Mouse (Mus musculus): ENCODE measurements around the gene Smarcc2.

Gene Smarcc2

DNA sequence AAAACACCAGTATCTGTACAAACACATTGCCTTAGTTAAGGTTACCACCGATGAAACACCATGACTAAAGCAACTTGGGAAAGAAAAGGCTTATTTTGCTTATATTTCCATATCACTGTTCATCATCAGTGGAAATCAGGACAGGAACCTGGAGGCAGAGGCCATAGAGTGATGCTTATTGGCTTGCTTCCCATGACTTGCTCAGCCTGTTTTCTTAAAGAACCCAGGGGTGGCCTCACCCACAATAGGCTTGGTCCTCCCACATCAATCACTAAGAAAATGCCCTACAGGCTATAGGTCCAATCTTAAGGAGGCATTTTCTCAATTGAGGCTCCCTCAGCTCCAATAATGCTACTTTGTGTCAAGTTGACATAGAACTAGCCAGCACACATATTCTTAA, 16.3 kb upstream of the Smarcc2 start:
- DNase-seq = no peak

DNA sequence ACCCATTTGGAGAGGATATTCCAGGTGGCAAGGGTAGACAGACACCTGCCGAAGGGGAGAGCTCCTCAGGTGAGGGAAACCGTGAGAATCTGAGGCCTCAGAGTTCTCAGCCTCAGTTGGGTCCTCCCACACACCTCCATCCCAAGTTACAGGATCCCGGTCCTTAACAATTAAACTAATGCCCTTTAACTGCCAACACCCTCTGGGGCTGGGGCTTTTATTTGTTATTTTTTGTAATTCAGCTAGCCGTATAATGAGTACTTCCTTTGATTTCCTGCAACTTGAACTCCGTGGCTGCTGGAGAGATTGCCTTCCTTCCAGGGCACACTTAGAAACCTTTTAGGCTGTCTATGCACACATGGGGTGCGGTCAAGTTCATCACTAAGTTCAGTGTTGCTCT, 14.7 kb upstream of the Smarcc2 start:
- DNase-seq = no peak

DNA sequence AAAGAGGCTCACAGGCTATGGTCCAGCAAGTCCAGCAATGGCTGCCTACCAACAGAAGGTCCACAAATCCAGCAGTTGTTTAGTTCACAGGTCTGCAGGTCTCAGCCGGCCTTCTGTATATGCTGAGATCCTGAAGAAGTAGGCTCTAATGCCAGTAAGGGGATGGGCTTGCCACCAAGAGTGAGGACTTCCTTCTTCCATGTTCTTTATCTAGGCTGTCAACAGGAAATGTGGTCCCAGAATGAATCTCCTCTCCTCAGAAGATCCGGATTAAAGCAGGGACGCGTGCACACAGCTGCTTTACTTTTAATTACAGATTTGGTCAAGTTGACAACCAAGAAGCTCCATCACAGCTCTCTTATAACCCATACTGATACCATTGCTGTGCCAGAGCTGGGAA, 13.6 kb upstream of the Smarcc2 start:
- DNase-seq = peak; percentile 26

DNA sequence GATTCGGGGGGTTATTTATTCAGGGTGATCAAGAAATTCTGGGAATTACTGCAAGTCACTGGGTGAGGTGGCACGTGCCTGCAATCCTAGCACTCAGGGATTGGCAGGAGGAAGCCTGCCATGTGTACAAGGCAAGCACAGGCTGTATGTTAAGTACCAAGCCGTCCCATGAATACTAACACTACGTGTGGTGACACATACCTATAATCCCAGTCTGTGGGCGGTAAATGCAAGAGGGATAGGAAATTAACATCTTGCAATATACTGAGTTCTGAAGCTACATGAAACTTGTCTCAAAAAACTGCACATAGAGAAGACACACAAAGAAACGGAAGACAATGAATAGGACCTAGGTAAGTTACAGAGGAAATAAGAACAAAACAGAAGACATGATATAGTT, 8.0 kb upstream of the Smarcc2 start:
- no peak for DNase-seq

DNA sequence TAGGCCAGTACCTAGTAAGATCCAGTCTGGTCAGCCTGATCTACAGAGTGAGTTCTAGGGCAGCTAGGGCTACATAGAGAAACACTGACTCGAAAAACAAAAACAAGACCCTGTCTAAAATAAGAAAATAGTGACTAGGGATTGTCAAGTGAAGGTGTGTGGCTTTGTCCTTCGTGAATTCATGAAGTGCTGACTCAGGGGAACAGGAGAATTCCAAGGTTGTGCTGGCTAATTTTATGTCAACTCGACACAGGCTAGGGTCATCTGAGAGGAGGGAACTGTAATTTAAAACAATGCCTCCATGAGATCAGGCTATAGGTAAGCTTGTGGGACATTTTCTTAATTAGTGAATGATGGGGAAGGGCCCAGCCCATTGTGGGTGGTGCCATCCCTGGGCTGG, 4.6 kb upstream of the Smarcc2 start:
- no peak for DNase-seq

DNA sequence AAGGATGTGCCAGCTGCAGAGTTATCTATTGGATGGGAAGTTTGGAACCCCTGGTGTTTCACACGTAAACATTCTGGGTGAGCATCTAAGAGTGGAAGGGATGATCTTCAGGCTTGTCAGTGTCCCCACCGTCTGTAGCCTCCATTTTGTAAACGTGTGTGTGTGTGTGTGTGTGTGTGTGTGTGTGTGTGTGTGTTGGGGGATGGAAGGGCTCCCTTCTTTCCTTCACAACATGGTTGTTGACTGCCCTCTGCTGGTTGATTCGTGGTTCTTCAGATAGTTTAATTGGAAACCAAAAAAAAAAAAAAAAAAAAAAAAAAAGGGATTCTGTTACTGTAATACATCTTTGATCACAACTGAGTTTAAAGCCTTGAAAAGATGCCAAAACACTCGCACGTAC, 3.8 kb upstream of the Smarcc2 start:
- DNase-seq = peak; percentile 78

DNA sequence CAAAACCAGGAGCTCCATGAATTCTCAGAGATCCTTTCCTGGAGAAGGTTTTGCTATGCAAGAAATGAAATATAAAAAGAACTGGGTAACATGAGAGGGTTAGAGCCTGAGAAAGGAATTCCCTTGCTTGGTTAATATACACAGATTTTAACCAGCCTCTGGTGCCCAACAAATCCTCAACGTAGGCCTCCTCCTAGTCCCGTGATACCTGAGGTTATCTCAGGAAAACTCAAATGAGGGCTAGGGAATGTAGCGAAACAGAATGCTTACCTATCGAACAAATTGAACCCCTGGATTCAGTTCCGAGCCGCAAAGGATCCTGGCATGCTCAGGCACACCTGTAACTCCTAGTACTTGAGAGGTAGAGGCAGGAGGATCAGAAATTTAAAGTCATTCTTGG, 1.4 kb upstream of the Smarcc2 start:
- DNase-seq = peak; percentile 57

DNA sequence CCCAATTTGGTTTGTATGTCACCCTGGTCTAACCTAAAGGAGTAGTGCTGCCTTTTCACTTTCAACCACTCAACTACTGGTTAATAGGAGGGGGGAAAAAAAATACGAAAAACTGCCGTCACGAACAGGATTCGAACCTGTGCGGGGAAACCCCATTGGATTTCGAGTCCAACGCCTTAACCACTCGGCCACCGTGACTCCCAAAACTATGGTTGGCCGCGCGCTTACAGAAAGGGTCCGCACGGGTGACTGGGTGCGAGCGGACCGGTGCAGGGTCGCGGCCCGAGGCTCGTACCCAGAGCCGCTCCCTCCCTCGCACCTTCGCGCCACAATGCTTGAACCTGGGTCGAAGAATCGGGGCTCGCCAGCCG, 715 bp upstream of the Smarcc2 start:
- DNase-seq = peak; percentile 90

DNA sequence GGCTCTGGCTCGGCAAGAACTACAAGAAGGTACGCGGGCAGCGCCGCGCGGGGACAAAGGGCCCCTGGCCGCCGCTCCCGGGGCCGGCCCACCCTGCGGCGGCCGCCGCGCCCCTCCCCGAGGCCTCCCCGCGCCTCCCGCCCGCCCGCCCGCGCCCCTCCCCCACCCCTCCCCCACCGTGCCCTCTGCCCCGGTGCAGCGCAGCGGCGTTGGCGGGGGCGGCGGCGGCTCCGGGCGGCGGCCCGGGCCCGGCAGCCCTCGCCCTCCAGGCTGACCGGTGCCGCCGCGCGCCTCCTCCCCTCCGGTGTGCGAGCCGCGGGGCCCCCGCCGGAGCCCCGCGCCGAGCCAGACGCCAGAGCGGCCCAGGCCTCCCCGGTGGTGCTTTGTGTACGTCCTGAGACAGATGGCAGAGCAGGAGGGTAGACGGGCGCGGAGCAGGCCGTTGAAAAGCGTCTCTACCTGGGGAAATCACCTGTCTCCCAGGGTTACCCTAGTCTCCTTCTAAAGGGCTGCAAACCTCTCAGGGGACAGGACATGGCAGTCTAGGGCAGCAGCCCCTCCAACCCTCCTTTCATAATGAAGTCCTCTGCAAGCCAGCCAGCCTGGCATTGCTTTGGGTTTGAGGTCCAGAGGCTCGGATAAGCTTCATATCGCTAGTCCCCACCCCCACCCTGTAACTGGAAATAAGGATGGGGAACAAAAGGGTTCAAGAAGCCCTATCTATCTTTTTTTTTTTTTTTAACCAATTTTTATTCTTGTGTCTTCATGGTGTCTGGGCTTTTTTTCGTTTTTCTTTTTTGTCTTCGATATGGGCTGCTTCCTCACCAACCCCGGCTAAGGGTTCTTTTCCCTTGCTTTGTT, 591 bp downstream of the Smarcc2 start:
- DNase-seq = peak; percentile 45

DNA sequence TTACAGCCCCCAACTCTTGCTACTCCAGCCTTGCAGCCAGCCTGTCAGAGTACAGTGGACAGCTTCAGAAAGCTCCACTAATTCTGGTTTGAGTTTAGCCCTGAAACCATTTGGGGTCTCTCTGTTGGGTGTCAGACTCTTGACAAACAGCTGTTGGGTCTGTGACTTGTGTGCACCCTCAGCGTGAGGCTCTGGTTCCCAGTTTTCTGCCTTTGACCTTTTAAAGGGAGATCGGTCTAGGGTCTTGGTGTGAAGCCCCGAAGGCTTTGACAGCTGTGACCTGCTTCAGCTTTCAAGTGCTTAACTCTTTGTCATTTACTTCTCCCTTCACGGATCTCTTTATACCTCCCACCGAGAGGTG, 1.2 kb downstream of the Smarcc2 start:
- peak; percentile 20 for DNase-seq

DNA sequence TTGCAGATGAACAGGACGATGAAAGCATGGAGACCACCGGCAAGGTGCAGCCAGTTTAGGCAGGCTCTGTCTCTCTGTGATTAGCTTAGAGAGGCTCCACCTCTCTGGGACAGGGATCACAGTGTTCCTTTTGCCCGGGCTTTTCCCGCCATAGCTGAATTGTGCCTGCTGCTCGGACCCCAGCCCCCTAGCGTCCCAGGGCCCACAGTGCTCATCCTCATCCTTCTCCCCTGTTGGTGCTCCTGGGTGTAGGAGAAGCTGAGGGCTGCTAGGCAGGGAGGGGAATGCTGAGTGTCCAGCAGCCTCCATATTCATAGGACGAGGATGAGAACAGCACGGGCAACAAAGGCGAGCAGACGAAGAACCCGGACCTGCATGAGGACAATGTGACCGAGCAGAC, 15.3 kb downstream of the Smarcc2 start:
- DNase-seq = no peak

DNA sequence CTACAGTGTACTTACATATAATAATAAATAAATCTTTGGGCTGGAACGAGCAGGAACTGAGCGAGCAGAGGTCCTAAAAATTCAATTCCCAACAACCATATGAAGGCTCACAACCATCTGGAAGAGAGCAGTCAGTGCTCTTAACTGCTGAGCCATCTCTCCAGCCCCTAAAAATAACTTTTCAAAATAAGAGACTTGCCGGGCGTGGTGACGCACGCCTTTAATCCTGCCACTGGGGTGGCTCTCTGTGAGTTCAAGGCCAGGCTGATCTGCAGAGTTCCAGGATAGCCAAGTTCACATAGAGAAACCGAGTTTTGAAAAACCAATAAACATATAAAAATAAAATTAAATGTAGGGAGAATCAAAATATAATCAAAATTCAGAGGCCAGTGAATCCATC, 27.3 kb downstream of the Smarcc2 start:
- no peak for DNase-seq

DNA sequence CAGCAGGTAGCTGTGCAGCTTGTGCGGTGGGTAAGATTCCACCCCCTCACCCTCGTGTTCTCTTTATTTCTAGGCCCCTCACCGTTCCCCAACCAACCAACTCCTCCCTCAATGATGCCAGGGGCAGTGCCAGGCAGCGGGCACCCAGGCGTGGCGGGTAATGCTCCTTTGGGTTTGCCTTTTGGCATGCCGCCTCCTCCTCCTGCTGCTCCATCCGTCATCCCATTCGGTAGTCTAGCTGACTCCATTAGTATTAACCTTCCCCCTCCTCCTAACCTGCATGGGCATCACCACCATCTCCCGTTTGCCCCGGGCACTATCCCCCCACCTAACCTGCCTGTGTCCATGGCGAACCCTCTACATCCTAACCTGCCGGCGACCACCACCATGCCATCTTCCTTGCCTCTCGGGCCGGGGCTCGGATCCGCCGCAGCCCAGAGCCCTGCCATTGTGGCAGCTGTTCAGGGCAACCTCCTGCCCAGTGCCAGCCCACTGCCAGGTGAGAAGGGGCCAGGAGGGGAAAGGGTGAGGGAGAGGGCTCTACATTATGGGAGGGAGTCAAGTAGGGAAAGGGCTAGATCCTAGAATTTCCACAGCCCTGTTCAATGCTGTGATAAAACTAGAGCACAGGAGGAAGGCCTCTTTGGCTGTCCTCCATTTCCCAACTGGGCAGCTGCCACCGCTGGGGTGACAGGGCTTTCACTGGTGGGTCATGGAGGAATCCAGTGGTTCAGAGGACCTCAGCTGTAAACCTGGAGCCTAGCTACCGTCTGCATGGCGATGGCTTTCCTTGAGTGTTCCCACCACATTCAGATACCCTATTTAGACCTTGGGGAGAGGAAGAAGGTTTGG, 29.0 kb downstream of the Smarcc2 start:
- DNase-seq = no peak

DNA sequence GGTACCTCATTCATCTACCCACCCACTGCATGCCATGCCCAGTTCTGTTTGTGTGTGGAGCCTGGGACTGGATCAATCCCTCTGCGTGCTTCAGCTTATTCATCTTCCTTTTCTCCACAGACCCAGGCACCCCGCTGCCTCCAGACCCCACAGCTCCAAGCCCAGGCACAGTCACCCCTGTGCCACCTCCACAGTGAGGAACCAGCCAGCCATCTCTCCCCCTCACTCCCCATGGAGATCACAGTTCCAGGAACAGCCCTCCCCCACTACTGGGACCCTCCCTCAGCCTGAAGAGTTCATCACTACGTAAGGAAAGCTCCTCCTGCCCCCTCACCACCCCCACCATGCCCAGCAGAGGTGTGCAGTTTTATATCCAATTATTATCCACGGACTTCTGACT, 29.7 kb downstream of the Smarcc2 start:
- no peak for DNase-seq

DNA sequence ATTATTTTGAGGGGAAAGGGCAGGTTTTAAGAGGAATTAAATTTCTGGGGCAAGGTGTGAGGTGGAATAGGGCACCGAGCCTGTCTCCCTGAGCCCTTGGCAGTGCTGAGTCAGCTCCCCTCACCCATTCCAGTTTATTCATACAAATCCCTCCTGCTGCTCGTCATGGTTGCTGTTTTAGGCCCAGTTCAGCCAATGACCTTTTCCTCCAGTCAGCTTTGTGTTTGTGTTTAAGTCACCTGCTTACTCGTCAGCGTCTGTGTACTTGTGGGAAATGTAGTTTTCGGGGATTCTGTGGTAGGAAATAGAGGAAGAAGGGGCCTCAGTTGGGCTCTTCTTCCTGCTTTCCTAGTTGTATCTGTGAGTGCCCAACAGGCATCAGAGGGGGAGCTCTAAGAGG, 30.3 kb downstream of the Smarcc2 start:
- DNase-seq = no peak

DNA sequence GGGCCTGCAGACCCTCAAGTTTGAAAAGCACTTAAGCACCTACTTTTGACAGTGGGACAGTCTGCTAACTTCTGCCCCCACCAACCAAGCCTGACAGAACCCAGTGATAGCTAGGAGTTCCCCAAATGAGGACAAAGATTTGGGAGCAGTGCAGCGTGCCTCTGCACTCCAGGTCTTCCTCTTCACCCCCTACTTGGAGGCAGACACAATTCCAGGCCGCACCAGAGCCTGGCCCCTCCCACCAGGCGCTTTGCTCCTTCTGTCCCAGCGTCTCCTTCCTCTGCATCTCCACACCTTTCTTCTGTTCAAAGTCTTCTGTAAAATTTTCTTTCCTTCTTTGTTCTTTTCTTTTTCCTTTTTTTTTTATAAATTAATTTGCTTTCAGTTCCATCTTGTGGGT, 30.7 kb downstream of the Smarcc2 start:
- DNase-seq = no peak

DNA sequence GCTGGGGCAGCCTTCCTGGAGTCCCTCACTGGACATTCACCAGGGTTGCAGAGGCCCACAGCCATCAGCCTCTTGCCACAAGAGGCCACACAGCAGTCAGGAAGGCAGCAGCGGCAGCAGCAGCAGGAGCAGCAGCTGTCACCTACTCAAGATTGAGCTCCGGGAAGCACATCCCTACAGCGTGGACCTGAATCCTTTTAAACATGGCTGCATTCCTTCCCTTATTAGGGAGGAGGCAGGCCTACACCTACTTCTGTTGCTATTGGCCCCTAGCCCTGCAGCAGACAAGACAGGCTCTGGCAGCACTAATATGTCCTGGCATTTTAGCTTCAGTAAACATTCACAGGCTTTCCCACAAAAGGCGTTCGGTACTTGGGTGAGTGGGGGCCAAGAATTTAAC, 31.2 kb downstream of the Smarcc2 start:
- DNase-seq = no peak

DNA sequence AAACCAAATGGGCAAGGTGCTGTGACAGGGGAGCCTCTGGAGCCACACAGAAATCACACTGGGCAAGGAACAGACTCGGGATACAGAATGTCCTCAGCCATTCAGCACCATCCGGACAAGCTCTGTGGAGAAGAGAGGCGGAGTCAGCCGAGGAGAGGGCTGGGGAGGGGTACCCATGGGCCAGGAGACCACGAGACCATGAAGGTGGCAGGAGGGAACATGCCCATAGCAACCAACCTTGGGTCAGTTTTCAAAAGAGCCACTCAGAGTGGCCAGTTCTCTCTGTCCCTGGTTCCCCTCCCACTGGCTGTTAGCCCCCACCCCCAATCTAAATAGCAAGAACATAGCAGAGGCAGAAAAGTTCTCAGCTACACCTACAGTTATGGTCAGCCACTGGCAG, 31.9 kb downstream of the Smarcc2 start:
- DNase-seq = no peak

DNA sequence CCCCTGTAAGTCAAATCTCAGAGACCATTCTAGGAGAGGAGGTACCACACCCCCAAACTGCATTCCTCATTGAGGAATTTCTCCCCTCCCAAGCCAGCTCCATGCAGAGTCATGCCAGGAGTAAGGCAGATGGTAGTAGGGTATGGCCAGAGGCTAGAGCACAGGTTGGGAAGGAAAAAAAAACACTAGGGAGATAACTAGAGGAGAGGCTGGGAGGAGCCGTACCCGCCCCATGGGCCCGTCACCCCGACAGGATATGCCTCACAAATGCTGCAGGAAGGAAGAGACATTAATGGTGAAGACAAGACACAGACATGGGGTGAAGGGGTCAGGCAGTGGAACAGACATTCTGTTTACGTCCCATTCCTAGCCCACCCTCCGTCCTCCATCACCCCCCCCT, 32.4 kb downstream of the Smarcc2 start:
- DNase-seq = peak; percentile 65

DNA sequence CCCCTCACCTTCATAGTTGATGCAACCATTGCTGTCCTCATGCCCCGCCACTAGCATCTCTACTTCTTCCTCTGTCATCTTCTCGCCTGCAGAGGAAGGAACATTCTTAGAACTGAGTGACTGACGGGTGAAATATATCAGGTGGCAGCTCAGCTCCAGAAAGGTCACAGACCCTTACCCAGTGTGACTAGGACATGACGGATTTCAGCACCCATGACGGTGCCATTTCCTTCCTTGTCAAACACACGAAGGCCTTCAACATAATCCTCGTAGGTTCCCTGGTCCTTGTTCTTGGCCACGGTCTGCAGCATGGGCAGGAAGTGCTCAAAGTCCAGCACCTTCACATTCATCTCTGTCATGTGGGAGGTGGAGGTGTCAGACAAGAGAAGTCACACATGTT, 33.0 kb downstream of the Smarcc2 start:
- DNase-seq = peak; percentile 40

DNA sequence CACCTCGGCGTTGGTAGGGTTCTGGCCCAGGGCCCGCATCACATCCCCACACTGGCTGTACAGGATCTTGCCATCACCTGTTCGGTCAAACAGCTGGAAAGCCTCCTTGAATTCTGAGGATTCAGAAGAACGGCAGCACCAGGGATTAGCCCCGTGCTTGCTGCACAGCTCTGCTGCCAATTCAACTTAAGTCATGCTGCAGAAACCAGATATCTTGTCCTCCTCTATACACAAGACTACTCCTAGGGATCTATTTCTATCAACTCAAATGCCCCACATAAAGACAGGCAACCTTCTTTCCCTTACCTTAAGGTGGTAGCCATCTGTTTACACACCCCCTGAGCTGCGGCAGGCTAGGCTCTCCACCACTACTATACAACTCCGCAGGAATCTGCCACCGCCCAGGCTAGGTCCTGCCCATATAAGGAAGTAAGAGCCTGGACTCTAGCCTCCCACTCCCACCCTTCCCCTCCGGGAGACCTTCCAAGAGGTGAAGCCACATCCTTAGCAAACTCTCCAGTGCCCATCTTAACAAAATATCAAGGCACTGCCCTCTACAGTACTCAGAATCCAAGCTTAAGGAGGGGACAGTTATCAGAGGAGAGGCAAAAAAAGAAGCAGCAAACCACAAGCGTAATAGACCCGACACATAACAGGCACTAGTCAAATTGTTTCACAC, 33.7 kb downstream of the Smarcc2 start:
- DNase-seq = peak; percentile 79

DNA sequence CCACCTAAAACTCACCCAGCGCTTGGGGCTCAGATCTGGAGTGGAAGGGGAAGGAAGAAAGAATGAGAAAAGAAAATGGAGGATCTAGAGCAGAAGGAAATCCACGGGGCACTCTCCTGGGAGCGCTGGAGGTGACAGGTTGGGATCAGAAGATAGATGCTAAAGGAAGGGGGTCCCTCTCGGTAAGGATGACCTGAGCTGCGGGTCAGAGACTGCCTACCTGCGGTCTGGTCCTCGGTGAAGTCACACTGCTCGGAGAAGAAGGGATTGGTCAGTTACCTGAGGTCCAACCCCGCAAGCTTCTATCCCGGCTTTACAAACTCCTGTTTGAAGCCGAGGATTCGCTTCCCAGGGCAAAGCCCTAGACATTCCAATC, 34.3 kb downstream of the Smarcc2 start:
- DNase-seq = no peak

DNA sequence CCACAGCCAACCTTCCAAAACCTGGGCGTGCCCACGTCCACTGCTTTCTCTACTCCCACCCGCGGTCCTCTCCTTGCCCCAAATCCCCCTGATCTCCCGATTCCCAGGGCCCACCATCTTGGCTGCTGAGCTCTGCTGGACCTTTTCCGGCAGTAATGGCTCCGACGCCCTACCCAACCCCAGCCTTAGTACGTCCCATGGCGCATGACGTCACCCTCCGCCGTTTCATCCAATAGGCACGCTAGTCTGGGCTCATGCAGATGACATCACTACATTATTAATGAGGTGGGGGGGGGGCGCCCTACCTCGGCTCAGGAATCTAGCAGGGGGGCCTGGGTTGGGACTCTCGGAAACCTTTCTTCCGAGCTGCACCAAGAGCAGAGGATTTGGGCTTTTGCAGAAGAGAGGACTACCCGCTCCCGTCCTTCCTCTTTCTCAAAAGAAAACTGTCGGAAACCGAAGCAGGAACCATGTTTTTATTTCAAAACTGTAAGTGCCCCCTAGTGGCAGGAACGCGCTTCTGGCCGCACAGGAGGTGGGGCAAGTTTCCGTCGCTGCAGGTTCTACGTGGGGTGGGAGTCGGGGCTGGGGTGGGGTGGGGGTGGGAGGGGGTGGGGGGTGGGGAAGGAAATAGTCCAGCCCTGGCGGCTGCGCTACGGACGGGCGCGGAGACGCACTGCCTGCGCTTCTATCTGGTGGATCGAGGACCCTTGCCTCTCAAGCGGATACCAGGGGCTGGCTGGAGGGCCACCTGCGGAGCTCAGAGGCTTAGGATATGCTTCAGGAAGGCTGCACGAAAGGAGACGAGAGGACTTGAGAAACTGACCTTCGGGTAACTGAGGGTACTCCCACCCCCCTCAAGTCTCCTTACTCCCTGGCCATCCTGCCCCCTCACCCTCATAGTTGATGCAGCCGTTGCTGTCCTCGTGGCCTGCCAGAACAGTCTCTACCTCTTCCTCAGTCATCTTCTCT, 34.9 kb downstream of the Smarcc2 start, which contains the start of gene Myl6:
Myl6 (minus strand) TSS at position 451 of the 972 bp plus-strand sequence.
- peak; percentile 99 for DNase-seq

All from kidney, adult 9 months (tissue).